Comparison of ENCODE assay signal across 8 mouse cellular contexts in genomic region chr6:8209866-8210186, GRCm38 (mm10). TPM values are rescaled to one million over a fixed set of nuclear protein-coding genes. Genes with fewer than 3 reads are reported as not detected.
DNase-seq lines count a peak whose midpoint lies in the region; ATAC-seq and TF ChIP-seq lines count a peak whose summit lies in the region.

No protein-coding gene starts in this region.

- DNase-seq in cerebellum, adult 2 months = no peak
- DNase-seq in cerebellum, adult 9-10 months = no peak
- DNase-seq in thymus, adult 2 months = no peak
- no peak for DNase-seq in thymus, adult 18-20 months
- no peak for DNase-seq in embryo, embryonic 9.5 days (ENCODE audit: extremely low spot score)
- DNase-seq in testis, postnatal 14 days (ENCODE audit: low spot score) = no peak

- WGBS in cerebellum, adult 2 months = 9% methylated on average over 10 of the region's 10 CpGs
- WGBS in thymus, adult 2 months = 16% methylated on average over 10 of the region's 10 CpGs
- WGBS in intestine, embryonic 16.5 days = 8% methylated on average over 10 of the region's 10 CpGs
- WGBS in midbrain, embryonic 16.5 days = 10% methylated on average over 10 of the region's 10 CpGs

- H3K9ac ChIP-seq in intestine, embryonic 16.5 days (ENCODE audit: low read depth, low read length) = peak overlapping the region; percentile 93
- peak overlapping the region; percentile 92 for H3K9ac ChIP-seq in midbrain, embryonic 16.5 days (ENCODE audit: low read depth, low read length)

- H3K4me3 ChIP-seq in cerebellum, adult 2 months (replicated peaks; ENCODE audit: insufficient read depth, low read depth, low read length) = peak overlapping the region; percentile 75
- peak overlapping the region; percentile 99; the same call in 1 of the 2 replicates for H3K4me3 ChIP-seq in thymus, adult 2 months (ENCODE audit: control insufficient read depth, insufficient read depth, low read length)
- peak overlapping the region; percentile 81 for H3K4me3 ChIP-seq in intestine, embryonic 16.5 days (ENCODE audit: low read length)
- peak overlapping the region; percentile 91 for H3K4me3 ChIP-seq in midbrain, embryonic 16.5 days (ENCODE audit: low read depth, low read length)

- peak overlapping the region; percentile 55 for H3K4me2 ChIP-seq in intestine, embryonic 16.5 days (ENCODE audit: low read depth, low read length)
- H3K4me2 ChIP-seq in midbrain, embryonic 16.5 days (ENCODE audit: low read length) = peak overlapping the region; percentile 70

- H3K9me3 ChIP-seq in intestine, embryonic 16.5 days (ENCODE audit: control insufficient read depth, low read length) = no peaks in the 10 kb centered on the region
- no peaks in the 10 kb centered on the region for H3K9me3 ChIP-seq in midbrain, embryonic 16.5 days (replicated peaks; ENCODE audit: control insufficient read depth, low read length, poor library complexity, severe bottlenecking)

- H3K27me3 ChIP-seq in cerebellum, adult 2 months (ENCODE audit: control insufficient read depth, insufficient read depth, low read length) = no peaks in the 10 kb centered on the region
- H3K27me3 ChIP-seq in thymus, adult 2 months (ENCODE audit: control insufficient read depth, insufficient read depth, low read length) = no peaks in the 10 kb centered on the region
- H3K27me3 ChIP-seq in intestine, embryonic 16.5 days (replicated peaks; ENCODE audit: control insufficient read depth, insufficient read depth, low read length) = no peaks in the 10 kb centered on the region
- no peaks in the 10 kb centered on the region for H3K27me3 ChIP-seq in midbrain, embryonic 16.5 days (ENCODE audit: control insufficient read depth, insufficient read depth, low read depth, low read length)

- H3K4me1 ChIP-seq in cerebellum, adult 2 months (ENCODE audit: control insufficient read depth, insufficient read depth, low read length) = no peaks in the 10 kb centered on the region
- no peaks in the 10 kb centered on the region for H3K4me1 ChIP-seq in thymus, adult 2 months (replicated peaks; ENCODE audit: control insufficient read depth, insufficient read depth, low read length)
- H3K4me1 ChIP-seq in intestine, embryonic 16.5 days (ENCODE audit: control insufficient read depth, insufficient read depth, low read length) = peaks cover 6% of the 10 kb centered on the region; the same call in 1 of the 2 replicates
- H3K4me1 ChIP-seq in midbrain, embryonic 16.5 days (ENCODE audit: control insufficient read depth, insufficient read depth, low read length) = peaks cover 11% of the 10 kb centered on the region

- ATAC-seq in intestine, embryonic 16.5 days = no peak
- peak; percentile 19 for ATAC-seq in midbrain, embryonic 16.5 days

- TF ChIP-seq CTCF in cerebellum, adult 2 months (IDR thresholded peaks at IDR 0.05; ENCODE audit: borderline replicate concordance, insufficient read depth, low read depth, low read length) = no peak
- no peak for TF ChIP-seq CTCF in thymus, adult 2 months (IDR thresholded peaks at IDR 0.05; ENCODE audit: borderline replicate concordance, control insufficient read depth, extremely low read depth, insufficient read depth, low read length, poor library complexity)

- H3K27ac ChIP-seq in cerebellum, adult 2 months (ENCODE audit: insufficient read depth, low read length) = no peak overlapping the region; the same call in 1 of the 2 replicates
- no peak overlapping the region; the same call in 1 of the 2 replicates for H3K27ac ChIP-seq in thymus, adult 2 months (ENCODE audit: control insufficient read depth, insufficient read depth, low read length)
- peak overlapping the region; percentile 95 for H3K27ac ChIP-seq in intestine, embryonic 16.5 days (ENCODE audit: low read length)
- peak overlapping the region; percentile 95 for H3K27ac ChIP-seq in midbrain, embryonic 16.5 days (ENCODE audit: low read length)

- TF ChIP-seq POLR2A in cerebellum, adult 2 months (IDR thresholded peaks at IDR 0.05; ENCODE audit: borderline replicate concordance, insufficient read depth, low read length) = no peak
- no peak for TF ChIP-seq POLR2A in thymus, adult 2 months (IDR thresholded peaks at IDR 0.05; ENCODE audit: control insufficient read depth, extremely low read depth, insufficient read depth, low read length, poor library complexity)

- peaks cover 3% of the 10 kb centered on the region; the same call in 1 of the 2 replicates for H3K36me3 ChIP-seq in thymus, adult 2 months (ENCODE audit: control insufficient read depth, insufficient read depth, low read length)
- no peaks in the 10 kb centered on the region for H3K36me3 ChIP-seq in intestine, embryonic 16.5 days (ENCODE audit: control insufficient read depth, insufficient read depth, low read length)
- peaks cover 6% of the 10 kb centered on the region for H3K36me3 ChIP-seq in midbrain, embryonic 16.5 days (ENCODE audit: control insufficient read depth, insufficient read depth, low read length)

RNA-seq across cellular contexts. Expression of gene Mios, which starts 0.8 kb away (rescaled TPM):
- polyA plus RNA-seq in cerebellum, adult 2 months (2012; rRNA removed) = 9.9 and 10.9 TPM in 2 replicates
- 4.8 and 5.6 TPM in 2 replicates for polyA plus RNA-seq in thymus, adult 2 months (2012; rRNA removed)
- 16.7 and 16.9 TPM in 2 replicates for polyA plus RNA-seq in intestine, embryonic 16.5 days (2015; fragmentation: Nextera tagmentation; extraction: Ambion mirVana)
- polyA plus RNA-seq in midbrain, embryonic 16.5 days (2015; fragmentation: Nextera tagmentation; extraction: Ambion mirVana) = 23.7 and 23.8 TPM in 2 replicates

RNA-seq across cellular contexts. Expression of gene Col28a1, which starts 17.4 kb away (rescaled TPM):
- 0.19 and 0.52 TPM in 2 replicates for polyA plus RNA-seq in cerebellum, adult 2 months (2012; rRNA removed)
- polyA plus RNA-seq in thymus, adult 2 months (2012; rRNA removed) = 0.07 and 0.14 TPM in 2 replicates
- 2.2 and 2.4 TPM in 2 replicates for polyA plus RNA-seq in intestine, embryonic 16.5 days (2015; fragmentation: Nextera tagmentation; extraction: Ambion mirVana)
- polyA plus RNA-seq in midbrain, embryonic 16.5 days (2015; fragmentation: Nextera tagmentation; extraction: Ambion mirVana) = 0.71 and 0.98 TPM in 2 replicates

RNA-seq across cellular contexts. Expression of gene Rpa3, which starts 49.1 kb away (rescaled TPM):
- polyA plus RNA-seq in cerebellum, adult 2 months (2012; rRNA removed) = 19.5 and 20.7 TPM in 2 replicates
- polyA plus RNA-seq in thymus, adult 2 months (2012; rRNA removed) = 12.6 TPM in 2 replicates
- 119 and 126 TPM in 2 replicates for polyA plus RNA-seq in intestine, embryonic 16.5 days (2015; fragmentation: Nextera tagmentation; extraction: Ambion mirVana)
- 40.0 and 48.6 TPM in 2 replicates for polyA plus RNA-seq in midbrain, embryonic 16.5 days (2015; fragmentation: Nextera tagmentation; extraction: Ambion mirVana)

RNA-seq across cellular contexts. Expression of gene Umad1, which starts 49.3 kb away (rescaled TPM):
- 30.8 and 31.5 TPM in 2 replicates for polyA plus RNA-seq in cerebellum, adult 2 months (2012; rRNA removed)
- 11.8 and 13.5 TPM in 2 replicates for polyA plus RNA-seq in thymus, adult 2 months (2012; rRNA removed)
- 27.0 and 29.4 TPM in 2 replicates for polyA plus RNA-seq in intestine, embryonic 16.5 days (2015; fragmentation: Nextera tagmentation; extraction: Ambion mirVana)
- polyA plus RNA-seq in midbrain, embryonic 16.5 days (2015; fragmentation: Nextera tagmentation; extraction: Ambion mirVana) = 68.1 and 72.7 TPM in 2 replicates

RNA-seq across cellular contexts. Expression of gene Gm45062, which starts 49.4 kb away (rescaled TPM):
- 18.6 and 20.5 TPM in 2 replicates for polyA plus RNA-seq in cerebellum, adult 2 months (2012; rRNA removed)
- 0.19 and 0.58 TPM in 2 replicates for polyA plus RNA-seq in thymus, adult 2 months (2012; rRNA removed)
- polyA plus RNA-seq in intestine, embryonic 16.5 days (2015; fragmentation: Nextera tagmentation; extraction: Ambion mirVana) = 5.6 and 6.2 TPM in 2 replicates
- polyA plus RNA-seq in midbrain, embryonic 16.5 days (2015; fragmentation: Nextera tagmentation; extraction: Ambion mirVana) = 9.6 and 12.3 TPM in 2 replicates

Comparison
In these comparisons a context has a peak if more than half of its experiments do, and no peak if none do; other contexts are left out.
1. H3K27ac ChIP-seq: peak in intestine, embryonic 16.5 days (single experiment) and midbrain, embryonic 16.5 days (single experiment); none in cerebellum, adult 2 months (single experiment) and thymus, adult 2 months (single experiment).
2. Peak in every context shown above with its lines, with median percentiles within 50 percentile points of each other: H3K4me3 ChIP-seq.